Mouse (Mus musculus) cerebellum, postnatal 25 days (tissue): ENCODE results near the gene Lmf2.

ENCODE experiments used
- DNase-seq, 2 experiments: peaks; one replicate each; pipeline ENCODE4 v3.0.0; 2021; ENCODE audit warnings: mixed read lengths in 2 of 2

Lmf2 gene

DNA sequence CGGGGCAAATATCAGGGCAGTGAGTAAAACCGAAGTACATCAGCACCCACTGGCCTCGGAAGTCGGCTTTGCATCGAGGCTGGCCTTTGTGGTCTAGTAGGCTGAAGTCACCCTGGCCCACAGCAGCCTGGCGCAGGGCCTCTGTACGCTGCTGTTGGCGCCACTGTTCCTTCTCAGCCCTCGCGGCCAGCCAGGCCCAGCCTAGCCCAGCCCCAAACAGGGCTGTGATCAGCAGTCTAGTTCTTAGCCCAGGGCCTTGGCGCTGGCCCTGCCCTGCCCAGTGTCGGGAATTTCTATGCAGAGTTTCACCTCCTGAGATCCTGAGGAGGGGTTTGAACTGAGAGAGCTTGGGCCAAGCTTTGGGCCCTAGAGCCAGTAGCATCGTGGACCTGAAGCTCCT is 16.6 kb upstream of the Lmf2 start:
- DNase-seq = no peak

- DNase-seq = peak; percentile 93 to 94
These were observed 9.7 kb upstream of the Lmf2 start for GRCm38 (mm10) chr15:89365141-89365551.

DNA sequence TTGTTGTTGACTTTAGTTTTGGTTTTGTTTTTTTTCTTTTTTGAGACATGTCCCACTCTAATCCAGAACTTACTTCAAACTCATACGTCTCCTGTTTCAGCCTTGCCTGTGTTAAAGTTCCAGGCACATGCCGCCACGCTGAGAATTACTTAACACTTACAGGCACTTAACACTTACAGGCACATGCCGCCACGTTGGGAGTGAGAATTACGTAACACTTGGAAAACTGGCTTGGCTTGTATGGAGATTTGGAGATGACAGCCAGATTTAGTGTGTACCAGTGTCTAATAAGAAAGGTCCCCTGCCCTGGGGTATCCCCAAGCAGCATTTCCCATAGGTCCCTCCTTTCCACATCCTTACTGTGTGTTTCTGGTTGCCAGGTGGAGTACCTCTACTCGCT is 7.6 kb upstream of the Lmf2 start:
- DNase-seq = no peak

DNA sequence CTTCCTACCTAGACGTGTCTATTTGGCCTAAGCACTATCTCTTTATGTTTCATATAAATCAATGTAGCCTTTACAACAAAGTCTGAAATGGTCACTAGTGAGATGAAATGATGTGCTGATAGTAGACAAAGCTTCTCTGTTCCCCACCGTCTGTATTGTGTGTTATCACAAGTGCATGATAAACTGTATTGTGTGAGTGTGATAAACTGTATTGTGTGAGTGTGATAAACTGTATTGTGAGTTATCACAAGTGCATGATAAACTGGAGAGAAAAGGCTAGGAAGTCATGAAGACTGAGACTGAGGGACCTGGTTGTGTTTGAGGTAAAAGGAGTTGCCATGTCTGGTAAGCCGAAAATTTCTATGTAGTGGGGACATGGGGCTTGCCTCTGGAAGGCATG is 3.3 kb upstream of the Lmf2 start:
- DNase-seq = no peak

DNA sequence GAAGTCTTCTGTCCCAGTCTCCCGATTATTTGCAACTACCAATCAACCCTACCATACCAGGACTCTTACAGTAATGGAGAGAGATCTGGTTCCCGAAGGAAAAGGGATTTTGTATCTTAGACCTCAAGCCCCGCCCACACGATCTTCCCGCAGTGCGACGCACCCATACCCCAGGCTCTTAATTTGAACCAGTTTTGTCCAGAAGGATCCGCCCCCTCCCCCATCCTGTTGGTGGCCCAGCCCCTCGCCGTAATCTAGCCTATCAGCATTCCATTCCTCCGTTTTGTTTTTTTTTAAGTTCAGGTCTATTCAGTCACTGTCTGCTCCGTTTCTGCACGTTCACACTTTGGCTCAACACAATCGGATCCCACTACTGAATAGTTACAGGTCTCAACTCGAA is 913 bp upstream of the Lmf2 start:
- DNase-seq = peak in 1 of 2 experiments; percentile 63

DNA sequence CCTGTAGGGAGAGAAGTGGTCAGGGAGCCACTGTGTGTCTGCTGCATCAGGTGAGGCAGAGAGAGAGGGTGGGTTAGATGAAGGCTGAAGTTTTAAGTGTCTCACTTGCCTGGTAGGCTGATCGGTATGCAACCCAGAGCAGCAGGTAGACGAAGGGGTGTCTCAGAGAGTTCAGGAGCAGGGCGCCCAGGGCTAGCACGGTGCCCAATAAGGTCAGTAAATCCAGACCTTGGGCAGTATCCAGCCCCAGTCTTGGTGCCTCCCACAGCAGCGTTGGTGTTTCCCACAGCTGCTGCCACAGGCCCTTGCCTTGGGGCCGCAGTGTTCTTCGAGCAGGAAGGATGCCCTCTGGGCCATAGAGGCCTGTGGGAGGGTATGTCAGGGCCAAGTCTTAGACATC is 1.0 kb downstream of the Lmf2 start:
- peak in 1 of 2 experiments; percentile 28 for DNase-seq

GRCm38 (mm10) chr15:89353837-89354236 is 1.6 kb downstream of the Lmf2 start:
- no peak for DNase-seq

GRCm38 (mm10) chr15:89352795-89353194 is 2.7 kb downstream of the Lmf2 start:
- no peak for DNase-seq

- peak in 1 of 2 experiments; percentile 20 for DNase-seq
These were observed 3.4 kb downstream of the Lmf2 start for GRCm38 (mm10) chr15:89352054-89352453.

GRCm38 (mm10) chr15:89351302-89351701 is 4.2 kb downstream of the Lmf2 start:
- DNase-seq = no peak

DNA sequence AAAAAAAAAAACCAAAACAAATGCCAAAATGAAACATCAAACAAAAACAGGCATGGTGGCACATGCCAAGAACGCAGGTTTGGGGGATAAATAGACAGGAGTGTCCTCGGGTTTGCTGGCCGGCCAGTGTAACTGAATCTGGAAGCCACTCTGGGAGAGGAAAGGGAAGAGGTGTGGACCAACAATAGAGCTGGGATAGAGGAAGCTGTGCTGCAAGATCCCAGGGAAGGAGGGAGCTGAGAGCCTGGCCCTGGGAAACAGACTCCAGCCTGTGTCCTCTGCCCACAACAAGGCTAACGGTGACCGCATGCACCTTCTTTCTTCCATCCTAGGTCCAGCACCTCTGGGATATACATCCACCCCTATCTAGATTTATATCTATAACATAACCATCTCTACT is 5.0 kb downstream of the Lmf2 start:
- no peak for DNase-seq

DNA sequence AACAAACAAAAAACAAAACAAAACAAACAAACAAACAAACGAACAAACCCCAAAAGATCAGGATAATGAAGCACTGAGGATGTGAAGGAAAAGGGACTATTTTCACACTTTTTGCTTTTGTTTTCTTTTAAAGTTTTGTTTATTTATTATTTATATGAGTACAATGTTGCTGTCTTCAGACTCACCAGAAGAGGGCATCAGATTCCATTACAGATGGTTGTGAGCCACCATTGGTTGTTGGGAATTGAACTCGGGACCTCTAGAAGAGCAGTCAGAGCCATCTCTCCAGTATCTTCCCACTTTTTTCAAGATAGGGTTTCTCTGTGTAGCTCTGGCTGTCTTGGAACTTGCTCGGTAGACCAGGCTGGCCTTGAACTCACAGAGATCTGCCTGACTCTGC is 12.1 kb downstream of the Lmf2 start:
- no peak for DNase-seq

GRCm38 (mm10) chr15:89341678-89342077 is 13.8 kb downstream of the Lmf2 start:
- DNase-seq = no peak

DNA sequence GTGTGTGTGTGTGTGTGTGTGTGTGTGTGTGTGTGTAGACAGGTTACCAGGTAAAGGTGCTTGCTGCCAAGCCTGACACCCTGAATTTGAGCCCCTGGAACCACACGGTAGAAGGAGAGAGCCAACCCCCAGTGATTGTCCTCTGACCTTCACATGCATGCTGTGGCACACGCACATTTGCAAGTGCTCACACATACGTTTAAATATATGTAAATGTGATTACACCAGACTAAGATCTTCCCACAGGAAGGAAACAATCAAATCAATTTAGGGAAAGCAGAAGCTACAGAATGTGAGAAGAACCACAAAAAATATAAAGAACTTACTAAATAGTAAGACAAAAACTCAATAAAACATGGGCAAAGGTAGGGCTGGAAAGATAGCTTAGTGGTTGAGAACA is 15.3 kb downstream of the Lmf2 start:
- no peak for DNase-seq

GRCm38 (mm10) chr15:89339696-89340095 is 15.8 kb downstream of the Lmf2 start:
- no peak for DNase-seq

DNA sequence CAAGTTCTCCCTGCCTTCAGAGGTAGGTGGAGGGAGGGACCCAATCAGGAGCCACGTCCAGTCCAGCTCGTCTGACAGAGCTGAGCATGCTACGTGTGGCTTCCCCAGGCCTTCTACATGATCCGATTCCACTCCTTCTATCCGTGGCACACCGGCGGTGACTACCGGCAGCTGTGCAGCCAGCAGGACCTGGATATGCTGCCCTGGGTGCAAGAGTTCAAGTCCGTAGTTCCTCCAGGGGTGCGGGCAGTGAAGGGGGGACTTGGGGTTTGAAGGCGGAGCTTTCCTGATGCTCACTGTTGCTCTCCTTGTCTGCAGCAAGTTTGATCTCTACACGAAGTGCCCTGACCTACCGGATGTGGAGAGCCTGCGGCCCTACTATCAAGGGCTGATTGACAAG is 19.0 kb downstream of the Lmf2 start:
- DNase-seq = no peak

DNA sequence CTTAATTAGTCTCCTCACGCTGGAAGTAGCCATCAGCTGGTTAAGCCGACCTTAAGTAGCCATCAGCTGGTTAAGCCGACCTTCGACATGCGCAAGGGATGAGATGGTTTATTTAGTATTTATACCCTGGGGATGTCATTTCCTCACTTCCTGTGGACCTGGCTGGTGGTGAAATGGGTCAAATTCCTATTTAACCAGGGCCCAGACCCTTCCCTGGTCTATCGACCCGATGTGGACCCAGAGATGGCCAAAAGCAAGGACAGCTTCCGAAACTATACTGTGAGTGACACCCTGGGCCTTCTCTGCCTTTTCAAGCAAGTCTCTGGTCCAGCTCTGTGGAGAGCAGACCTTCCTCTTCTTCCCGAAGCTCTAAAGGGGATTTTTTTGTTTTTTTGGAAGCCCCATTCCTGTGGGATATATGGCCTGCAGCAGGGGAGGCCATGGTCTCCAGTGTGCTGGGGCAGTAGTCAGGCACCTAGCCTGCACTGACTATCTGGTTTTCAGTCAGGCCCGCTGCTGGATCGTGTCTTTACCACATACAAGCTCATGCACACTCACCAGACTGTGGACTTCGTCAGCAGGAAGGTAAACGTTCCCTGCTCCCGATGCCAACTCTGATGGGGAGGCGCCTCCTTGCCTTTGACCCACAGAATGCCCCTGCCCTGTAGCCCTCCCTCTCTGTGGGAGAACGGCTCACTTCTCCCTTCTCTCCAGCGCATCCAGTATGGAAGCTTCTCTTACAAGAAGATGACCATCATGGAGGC is 20.5 kb downstream of the Lmf2 start:
- no peak for DNase-seq

DNA sequence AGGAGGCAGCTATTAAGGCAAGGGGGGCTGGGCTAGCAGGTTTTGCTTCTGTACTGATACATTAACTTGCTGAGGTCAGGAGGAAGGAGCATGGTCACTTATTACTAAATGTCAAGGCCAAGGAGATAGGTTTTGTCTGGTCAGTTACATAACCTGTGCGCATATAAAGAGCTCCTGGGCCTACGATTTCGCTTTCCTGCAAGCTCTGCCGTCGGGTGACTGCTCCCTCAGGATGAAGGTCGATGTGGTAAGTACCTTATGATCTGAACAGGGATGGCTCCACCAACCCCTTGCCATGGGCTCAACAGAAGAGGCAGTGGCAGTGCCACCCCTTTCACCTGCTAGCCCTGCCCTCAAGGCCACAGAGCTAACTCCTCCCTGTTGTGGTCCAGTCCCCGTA is 21.2 kb downstream of the Lmf2 start, which contains the start of gene Miox:
Miox (plus strand) TSS at position 128 of the 400 bp plus-strand sequence.
- no peak for DNase-seq

- DNase-seq = no peak
These were observed 29.0 kb downstream of the Lmf2 start for GRCm38 (mm10) chr15:89326441-89326840.

DNA sequence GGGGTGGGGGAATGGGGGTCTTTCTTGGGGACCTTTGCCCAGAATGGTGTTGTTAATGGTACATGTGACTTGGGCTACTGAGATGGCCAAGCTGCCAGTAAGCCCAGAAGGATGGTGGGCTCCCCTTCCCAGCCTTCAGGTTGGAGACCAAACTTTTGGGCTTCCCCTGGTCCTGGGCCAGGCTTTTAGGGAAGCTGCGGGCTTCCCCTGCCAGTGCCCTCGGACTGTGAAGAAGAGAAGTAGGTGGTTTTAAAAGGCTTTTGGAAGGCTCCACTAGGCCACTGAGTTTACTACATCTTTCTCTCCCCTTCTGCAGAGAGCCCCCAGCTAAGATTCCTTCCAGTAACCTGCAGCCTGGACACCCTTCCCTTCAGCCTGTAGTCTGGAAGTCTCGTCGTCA is 31.8 kb downstream of the Lmf2 start:
- no peak for DNase-seq

GRCm38 (mm10) chr15:89322670-89323522 is 32.6 kb downstream of the Lmf2 start, which contains the start of gene Adm2:
Gene Adm2 (plus strand): TSS chr15:89322720.
- DNase-seq = no peak

DNA sequence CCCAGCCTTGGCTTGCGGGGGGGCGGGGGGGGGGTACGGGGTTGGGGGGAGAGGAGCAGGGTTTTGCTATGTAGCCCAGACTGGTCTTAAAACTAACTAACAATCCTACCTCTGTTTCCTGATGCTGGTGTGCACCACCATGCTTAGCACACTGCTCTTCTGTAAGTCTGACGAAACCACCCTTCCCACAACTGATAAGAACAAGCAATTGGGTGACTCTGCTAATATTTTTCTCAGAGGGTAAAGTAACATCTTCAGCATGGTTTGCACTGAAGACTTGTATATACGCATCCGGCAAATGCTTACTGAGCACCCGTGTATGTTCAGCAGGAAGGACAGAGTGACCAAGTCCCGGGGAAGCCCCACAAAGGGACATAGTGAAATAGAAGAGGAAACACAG is 34.2 kb downstream of the Lmf2 start:
- no peak for DNase-seq

GRCm38 (mm10) chr15:89316146-89316545 is 39.3 kb downstream of the Lmf2 start:
- DNase-seq = peak in 1 of 2 experiments; percentile 59

DNA sequence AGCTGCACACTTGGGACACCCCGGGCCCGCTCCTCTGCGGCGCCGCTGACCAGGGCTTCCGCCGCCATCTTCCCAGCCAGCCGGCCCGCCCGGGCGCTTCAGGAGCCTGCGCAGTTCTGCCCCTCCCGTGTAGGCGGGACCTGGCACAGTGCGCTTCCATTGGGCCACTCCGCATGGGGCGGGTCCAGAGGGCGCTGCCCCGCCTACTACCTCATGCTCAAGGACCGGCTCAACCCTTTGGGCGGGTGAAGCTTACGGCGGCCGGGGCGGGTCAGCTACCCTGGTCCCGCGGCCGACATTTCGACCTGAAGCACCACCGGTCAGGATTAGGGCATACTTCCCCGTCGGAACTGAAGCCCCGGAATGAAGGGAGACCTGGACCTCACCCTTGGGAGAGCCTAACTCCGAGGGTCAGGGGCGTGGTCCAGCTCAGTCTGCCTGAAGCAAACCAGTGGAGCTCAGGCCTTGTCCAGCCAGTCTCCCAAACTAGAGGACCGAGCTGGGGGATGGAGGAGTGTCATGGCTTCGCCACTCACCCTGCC is 40.2 kb downstream of the Lmf2 start, which contains the start of gene Sbf1:
Sbf1 (minus strand) TSS at position 122 of the 542 bp plus-strand sequence.
- peak; percentile 98 to 99 for DNase-seq
